Comparison of ENCODE assay signal across 10 mouse cellular contexts in the genomic region with DNA sequence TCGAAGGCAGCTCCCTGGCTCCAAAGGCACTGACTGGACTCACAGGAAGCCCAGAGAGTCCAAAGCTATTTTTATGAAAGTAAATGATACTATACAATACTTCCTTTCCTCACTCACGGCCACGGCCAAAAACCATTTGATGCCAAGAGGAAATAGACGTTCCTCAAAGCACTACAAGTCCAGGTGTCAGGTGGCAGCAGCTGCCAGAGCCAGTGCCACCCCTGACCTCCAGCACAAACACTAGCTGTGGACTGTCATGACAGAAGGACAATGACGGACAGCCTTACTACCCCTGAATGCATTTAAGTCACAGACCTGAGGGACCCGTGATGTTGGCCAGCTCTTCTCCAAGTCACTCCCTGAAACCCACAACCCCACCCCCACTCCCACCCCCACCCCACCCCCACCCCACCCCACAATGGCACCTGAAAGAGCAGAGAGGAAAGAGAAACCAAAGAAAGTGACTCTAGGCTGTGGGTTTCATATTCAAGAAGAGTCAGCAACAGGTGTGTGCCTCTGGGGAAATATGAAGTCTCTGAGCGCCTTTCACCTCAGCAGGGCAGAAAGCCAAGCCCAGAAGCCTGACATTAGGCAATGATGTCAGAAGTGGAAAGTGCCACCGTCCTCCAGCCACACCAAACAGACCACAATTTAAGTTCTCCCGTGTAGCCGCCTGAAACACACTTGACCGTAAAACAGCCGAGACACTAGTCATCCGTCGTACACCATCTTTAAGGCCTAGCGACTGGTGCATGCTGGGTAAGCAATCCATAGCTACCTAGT. TPM values are rescaled to one million over a fixed set of nuclear protein-coding genes. Genes with fewer than 3 reads are reported as not detected.
DNase-seq lines count a peak whose midpoint lies in the region; ATAC-seq and TF ChIP-seq lines count a peak whose summit lies in the region.
"Had no signal": no experiment of that assay in that cellular context is flagged by ENCODE, and none has a peak within 500 bp of the region (broad histone marks: within the 10 kb centered on the region; RNA-seq: fewer than 3 reads in every experiment).

No protein-coding gene starts in this region.

- peaks cover 24% of the 10 kb centered on the region for H3K79me2 ChIP-seq in liver, adult 2 months (ENCODE audit: control insufficient read depth, insufficient read depth, low read length)

- no peak for TF ChIP-seq EP300 in lung, postnatal 0 days (IDR thresholded peaks at IDR 0.05)

- H3K27ac ChIP-seq in liver, adult 2 months (replicated peaks; ENCODE audit: insufficient read depth, low read depth, low read length), result no peak overlapping the region
- no peak overlapping the region for H3K27ac ChIP-seq in liver, embryonic 11.5 days (ENCODE audit: low read depth, low read length)
- H3K27ac ChIP-seq in lung, postnatal 0 days (ENCODE audit: low read length), result peak overlapping the region; percentile 47; the same call in 1 of the 2 replicates
- H3K27ac ChIP-seq: intestine, embryonic 15.5 days; limb, embryonic 12.5 days had no signal

- no peaks in the 10 kb centered on the region for H3K36me3 ChIP-seq in liver, adult 2 months (ENCODE audit: control insufficient read depth, insufficient read depth, low read length)
- no peaks in the 10 kb centered on the region for H3K36me3 ChIP-seq in liver, embryonic 11.5 days (ENCODE audit: control insufficient read depth, insufficient read depth, low read length)
- no peaks in the 10 kb centered on the region for H3K36me3 ChIP-seq in lung, postnatal 0 days (ENCODE audit: insufficient read depth, low read length)
- H3K36me3 ChIP-seq: intestine, embryonic 15.5 days; limb, embryonic 12.5 days had no signal

- TF ChIP-seq CTCF in liver, adult 2 months (IDR thresholded peaks at IDR 0.05; ENCODE audit: low read depth, low read length), result no peak
- no peak for TF ChIP-seq CTCF in lung, postnatal 0 days (IDR thresholded peaks at IDR 0.05)

- 50% methylated on average over 15 of the region's 15 CpGs for WGBS in liver, adult 2 months
- 74% methylated on average over 15 of the region's 15 CpGs for WGBS in liver, embryonic 11.5 days
- WGBS in lung, postnatal 0 days, result 47% methylated on average over 15 of the region's 15 CpGs

- ATAC-seq in liver, embryonic 11.5 days (replicated peaks; ENCODE audit: low FRiP score), result no peak
- peak; percentile 37; the same call in 1 of the 2 replicates for ATAC-seq in common myeloid progenitor, adult 5-6 weeks (replicated peaks; ENCODE audit: low read depth, poor library complexity, severe bottlenecking)
- ATAC-seq in lung, postnatal 0 days, result peak; percentile 43
- no peak for ATAC-seq in erythroid progenitor cell, adult 5-6 weeks (replicated peaks; ENCODE audit: low FRiP score, poor library complexity, severe bottlenecking)
- ATAC-seq: intestine, embryonic 15.5 days had no signal

- no peak overlapping the region for H3K4me3 ChIP-seq in liver, adult 2 months (ENCODE audit: insufficient read depth, low read depth, low read length)
- no peak overlapping the region for H3K4me3 ChIP-seq in liver, embryonic 11.5 days (ENCODE audit: low read depth, low read length)
- no peak overlapping the region for H3K4me3 ChIP-seq in lung, postnatal 0 days (ENCODE audit: low read depth, low read length)
- H3K4me3 ChIP-seq: intestine, embryonic 15.5 days; limb, embryonic 12.5 days had no signal

- no peak overlapping the region for H3K9ac ChIP-seq in liver, adult 2 months (ENCODE audit: low read depth, low read length)
- H3K9ac ChIP-seq in liver, embryonic 11.5 days (ENCODE audit: low read depth, low read length), result no peak overlapping the region
- H3K9ac ChIP-seq in lung, postnatal 0 days (replicated peaks; ENCODE audit: low read depth), result no peak overlapping the region
- H3K9ac ChIP-seq: intestine, embryonic 15.5 days; limb, embryonic 12.5 days had no signal

- H3K4me2 ChIP-seq in liver, embryonic 11.5 days, result no peak overlapping the region
- no peak overlapping the region for H3K4me2 ChIP-seq in lung, postnatal 0 days (replicated peaks; ENCODE audit: low read depth, low read length)
- H3K4me2 ChIP-seq: intestine, embryonic 15.5 days; limb, embryonic 12.5 days had no signal

- H3K27me3 ChIP-seq in liver, adult 2 months (ENCODE audit: control insufficient read depth, insufficient read depth, low read length), result no peaks in the 10 kb centered on the region
- H3K27me3 ChIP-seq in liver, embryonic 11.5 days (replicated peaks; ENCODE audit: control insufficient read depth, insufficient read depth, low read length), result no peaks in the 10 kb centered on the region
- H3K27me3 ChIP-seq in lung, postnatal 0 days (replicated peaks; ENCODE audit: insufficient read depth, low read length), result no peaks in the 10 kb centered on the region
- H3K27me3 ChIP-seq: intestine, embryonic 15.5 days; limb, embryonic 12.5 days had no signal

- H3K9me3 ChIP-seq in liver, embryonic 11.5 days (ENCODE audit: control insufficient read depth, low read length), result no peaks in the 10 kb centered on the region
- no peaks in the 10 kb centered on the region for H3K9me3 ChIP-seq in lung, postnatal 0 days (ENCODE audit: low read length)
- H3K9me3 ChIP-seq: intestine, embryonic 15.5 days; limb, embryonic 12.5 days had no signal

- peaks cover 10% of the 10 kb centered on the region for H3K4me1 ChIP-seq in liver, adult 2 months (ENCODE audit: control insufficient read depth, insufficient read depth, low read length)
- H3K4me1 ChIP-seq in liver, embryonic 11.5 days (replicated peaks; ENCODE audit: control insufficient read depth, insufficient read depth, low read length), result peaks cover 18% of the 10 kb centered on the region
- peaks cover 28% of the 10 kb centered on the region for H3K4me1 ChIP-seq in lung, postnatal 0 days (ENCODE audit: insufficient read depth, low read depth, low read length)

- TF ChIP-seq POLR2A in liver, adult 2 months (IDR thresholded peaks at IDR 0.05; ENCODE audit: extremely low read depth, insufficient read depth, low read length), result no peak

- DNase-seq in liver, adult 2 months (ENCODE audit: extremely low read depth, low read depth, low spot score), result peak; percentile 51
- no peak for DNase-seq in liver, embryonic 11.5 days (ENCODE audit: low spot score)
- peak; percentile 72 for DNase-seq in lung, postnatal 0 days (ENCODE audit: low spot score)
- DNase-seq in thymus, postnatal 10 days (ENCODE audit: low spot score in 2 of 2), result peak; percentile 27 to 39
- DNase-seq in frontal cortex, postnatal 14 days (ENCODE audit: low spot score in 2 of 2), result no peak
- no peak for DNase-seq in urinary bladder, adult 2 months (ENCODE audit: low spot score)

RNA-seq across cellular contexts. Expression of a gene that starts 45.5 kb away (rescaled TPM):
- total RNA-seq in liver, adult 2 months (2014; rRNA removed), result 25.7 and 27.9 TPM in 2 replicates
- polyA plus RNA-seq in liver, adult 2 months (2012; rRNA removed), result 5.4 and 5.9 TPM in 2 replicates
- polyA plus RNA-seq in liver, embryonic 11.5 days (2014; fragmentation: Nextera tagmentation; extraction: Ambion mirVana), result 19.8 and 23.0 TPM in 2 replicates
- total RNA-seq in common myeloid progenitor, adult 5-6 weeks (2017), result 45.9 and 46.5 TPM in 2 replicates
- polyA plus RNA-seq in lung, postnatal 0 days (2015; fragmentation: Nextera tagmentation; extraction: Ambion mirVana), result 88.4 and 107 TPM in 2 replicates
- 8.3 and 23.5 TPM in 2 replicates for total RNA-seq in erythroid progenitor cell, adult 5-6 weeks (2015; ENCODE audit: low replicate concordance)
- total RNA-seq in erythroid progenitor cell, adult 5-6 weeks (2017; ENCODE audit: low replicate concordance), result 6.3 and 11.8 TPM in 2 replicates
- 41.1 and 53.0 TPM in 2 replicates for polyA plus RNA-seq in urinary bladder, adult 2 months (2012; rRNA removed)

Comparison
In these comparisons a context has a peak if more than half of its experiments do, and no peak if none do; other contexts are left out.
1. DNase-seq: peak in liver, adult 2 months (single experiment), lung, postnatal 0 days (single experiment) and thymus, postnatal 10 days (2 of 2); none in liver, embryonic 11.5 days (single experiment), frontal cortex, postnatal 14 days (0 of 2) and urinary bladder, adult 2 months (single experiment).
2. ATAC-seq: peak in common myeloid progenitor, adult 5-6 weeks (single experiment) and lung, postnatal 0 days (single experiment); none in liver, embryonic 11.5 days (single experiment) and erythroid progenitor cell, adult 5-6 weeks (single experiment).